Mouse (Mus musculus) midbrain, embryonic 14.5 days (tissue): Measurements from ENCODE around the gene Lsg1. TPM values are rescaled to one million over a fixed set of nuclear protein-coding genes. Genes with fewer than 3 reads are reported as not detected.

Source experiments
- ATAC-seq: fragments of 200-750 bp; cut with Nextera tagmentation; 2 replicates; pipeline ENCODE4 v1.8.0; 2017; ENCODE audit warnings: moderate number of reproducible peaks, moderate library complexity; ENCODE audit not compliant: low FRiP score, low TSS enrichment
- DNase-seq: peaks from one replicate; pipeline ENCODE4 v3.0.0-alpha.2; 2015
- H3K27ac ChIP-seq: fragments of 300-500 bp; sonication (generic); replicated peaks from 2 replicates; pipeline ENCODE4 v1.5.1; 2014; ENCODE audit warnings: mild to moderate bottlenecking, low read depth, low read length, moderate library complexity
- H3K27me3 ChIP-seq: fragments of 300-500 bp; sonication (generic); 2 replicates; pipeline ENCODE4 v1.6.1; 2014; ENCODE audit warnings: low read length, control low read depth, mixed read lengths; ENCODE audit not compliant: control insufficient read depth, insufficient read depth
- H3K36me3 ChIP-seq: fragments of 300-500 bp; sonication (generic); 2 replicates; pipeline ENCODE4 v1.6.1; 2014; ENCODE audit warnings: low read length, control low read depth; ENCODE audit not compliant: control insufficient read depth, insufficient read depth
- H3K4me1 ChIP-seq: fragments of 300-500 bp; sonication (generic); 2 replicates; pipeline ENCODE4 v1.6.1; 2014; ENCODE audit warnings: mild to moderate bottlenecking, antibody characterized with exemption, low read length, control low read depth; ENCODE audit not compliant: control insufficient read depth, insufficient read depth
- H3K4me2 ChIP-seq: fragments of 300-500 bp; sonication (generic); 2 replicates; pipeline ENCODE4 v1.6.1; 2014; ENCODE audit warnings: mild to moderate bottlenecking, low read length, moderate library complexity
- H3K4me3 ChIP-seq: fragments of 300-500 bp; sonication (generic); replicated peaks from 2 replicates; pipeline ENCODE4 v1.5.1; 2014; ENCODE audit warnings: low read depth, low read length
- H3K9ac ChIP-seq: fragments of 300-500 bp; sonication (generic); replicated peaks from 2 replicates; pipeline ENCODE4 v1.6.1; 2014; ENCODE audit warnings: mild to moderate bottlenecking, low read length, moderate library complexity
- H3K9me3 ChIP-seq: fragments of 300-500 bp; sonication (generic); 2 replicates; pipeline ENCODE4 v1.6.1; 2016; ENCODE audit warnings: low read length, control low read depth, mixed read lengths; ENCODE audit not compliant: control insufficient read depth
- WGBS: fragments of 180-500 bp; shearing (Covaris S2); extraction: QIAGEN DNeasy Blood & Tissue Kit; methylation state at CpG from one replicate; pipeline ENCODE4 v1.1.7; 2014; 5-methylcytosine and 5-hydroxymethylcytosine counted together
- polyA plus RNA-seq: library from polyadenylated mRNA; unstranded; fragments of >200 nt; fragmentation: Nextera tagmentation; extraction: Ambion mirVana; gene quantifications from 2 replicates; pipeline ENCODE4 v1.2.1, GENCODE M21; 2014

Gene Lsg1
- polyA plus RNA-seq, 1 experiment from 2014 or later, result 55.0 TPM

- ATAC-seq, result no peak
- H3K4me3 ChIP-seq, result peak overlapping the region; percentile 86
- H3K27me3 ChIP-seq, result no peaks in the 10 kb centered on the region
- peak overlapping the region; percentile 89 for H3K27ac ChIP-seq
- no peaks in the 10 kb centered on the region for H3K9me3 ChIP-seq
- no peak for DNase-seq
- H3K36me3 ChIP-seq, result peaks cover 26% of the 10 kb centered on the region
- H3K9ac ChIP-seq, result peak overlapping the region; percentile 97
- H3K4me1 ChIP-seq, result peaks cover 19% of the 10 kb centered on the region
- 79% methylated on average over 7 of the region's 7 CpGs for WGBS
- H3K4me2 ChIP-seq, result peak overlapping the region; percentile 59
Measured at GRCm38 (mm10) chr16:30549516-30549915, 37.9 kb downstream of the Lsg1 start.

GRCm38 (mm10) chr16:30548291-30548690 lies 39.1 kb downstream of the Lsg1 start:
- no peak for ATAC-seq
- 93% methylated on average over 5 of the region's 5 CpGs for WGBS

GRCm38 (mm10) chr16:30544693-30545092 lies 42.7 kb downstream of the Lsg1 start:
- ATAC-seq (no peak), DNase-seq (no peak)
- H3K9me3 ChIP-seq, result no peaks in the 10 kb centered on the region
- H3K9ac ChIP-seq, result no peak overlapping the region
- WGBS, result 90% methylated on average over 4 of the region's 4 CpGs
- no peaks in the 10 kb centered on the region for H3K27me3 ChIP-seq
- no peak overlapping the region for H3K4me2 ChIP-seq
- H3K4me1 ChIP-seq, result peaks cover 17% of the 10 kb centered on the region
- H3K4me3 ChIP-seq, result no peak overlapping the region
- peaks cover 53% of the 10 kb centered on the region for H3K36me3 ChIP-seq
- no peak overlapping the region for H3K27ac ChIP-seq

More at GRCm38 (mm10) chr16:30548291-30548690, 39.1 kb downstream of the Lsg1 start:
- Histone ChIP-seq H3K4me1 (peaks cover 19% of the 10 kb centered on the region), H3K9me3 (no peaks in the 10 kb centered on the region), H3K4me2 (peak overlapping the region; percentile 59), H3K9ac (peak overlapping the region; percentile 97; the same call in 1 of the 2 replicates), H3K27ac (no peak overlapping the region), H3K27me3 (no peaks in the 10 kb centered on the region), H3K36me3 (peaks cover 33% of the 10 kb centered on the region), H3K4me3 (peak overlapping the region; percentile 86; the same call in 1 of the 2 replicates)
- no peak for DNase-seq

GRCm38 (mm10) chr16:30543386-30543785 lies 44.0 kb downstream of the Lsg1 start:
- ATAC-seq (no peak), DNase-seq (no peak)
- Histone ChIP-seq H3K4me1 (peaks cover 4% of the 10 kb centered on the region; the same call in 1 of the 2 replicates), H3K4me3 (no peak overlapping the region), H3K9me3 (no peaks in the 10 kb centered on the region), H3K9ac (no peak overlapping the region), H3K4me2 (no peak overlapping the region), H3K27ac (no peak overlapping the region), H3K27me3 (no peaks in the 10 kb centered on the region), H3K36me3 (peaks cover 61% of the 10 kb centered on the region)
- 89% methylated on average over 9 of the region's 9 CpGs for WGBS

- ATAC-seq (no peak), DNase-seq (no peak)
- Histone ChIP-seq H3K36me3 (peaks cover 63% of the 10 kb centered on the region), H3K4me1 (no peaks in the 10 kb centered on the region), H3K4me3 (no peak overlapping the region), H3K9me3 (no peaks in the 10 kb centered on the region), H3K4me2 (no peak overlapping the region), H3K27ac (no peak overlapping the region), H3K9ac (no peak overlapping the region), H3K27me3 (no peaks in the 10 kb centered on the region)
- 88% methylated on average over 6 of the region's 6 CpGs for WGBS
Measured at GRCm38 (mm10) chr16:30542826-30543225, 44.6 kb downstream of the Lsg1 start.

- H3K9me3 ChIP-seq, result no peaks in the 10 kb centered on the region
- H3K27ac ChIP-seq, result no peak overlapping the region
- ATAC-seq (no peak), DNase-seq (no peak)
- no peak overlapping the region for H3K9ac ChIP-seq
- 71% methylated on average over 20 of the region's 20 CpGs for WGBS
- H3K36me3 ChIP-seq, result peaks cover 61% of the 10 kb centered on the region
- no peaks in the 10 kb centered on the region for H3K4me1 ChIP-seq
- peak overlapping the region; percentile 17; the same call in 1 of the 2 replicates for H3K4me2 ChIP-seq
- H3K27me3 ChIP-seq, result no peaks in the 10 kb centered on the region
- H3K4me3 ChIP-seq, result no peak overlapping the region
Measured at GRCm38 (mm10) chr16:30540107-30541001, 47.0 kb downstream of the Lsg1 start.

GRCm38 (mm10) chr16:30539433-30539832 lies 48.0 kb downstream of the Lsg1 start:
- Histone ChIP-seq H3K4me3 (no peak overlapping the region), H3K27me3 (no peaks in the 10 kb centered on the region), H3K4me1 (no peaks in the 10 kb centered on the region), H3K4me2 (no peak overlapping the region), H3K9me3 (no peaks in the 10 kb centered on the region), H3K27ac (no peak overlapping the region), H3K36me3 (peaks cover 60% of the 10 kb centered on the region), H3K9ac (no peak overlapping the region)
- ATAC-seq, result 0 out of 2 replicates have a peak, but pooled peaks have one; percentile 43
- WGBS, result 25% methylated on average over 10 of the region's 10 CpGs
- DNase-seq, result peak; percentile 72

- H3K4me2 ChIP-seq, result no peak overlapping the region
- H3K4me1 ChIP-seq, result no peaks in the 10 kb centered on the region
- no peak for ATAC-seq
- H3K36me3 ChIP-seq, result peaks cover 47% of the 10 kb centered on the region
- no peaks in the 10 kb centered on the region for H3K27me3 ChIP-seq
- H3K4me3 ChIP-seq, result no peak overlapping the region
- no peaks in the 10 kb centered on the region for H3K9me3 ChIP-seq
- DNase-seq, result no peak
- no peak overlapping the region for H3K9ac ChIP-seq
- 84% methylated on average over 1 of the region's 1 CpGs for WGBS
- no peak overlapping the region for H3K27ac ChIP-seq
Measured at GRCm38 (mm10) chr16:30535075-30535474, 52.3 kb downstream of the Lsg1 start.

- no peak overlapping the region for H3K4me3 ChIP-seq
- H3K4me1 ChIP-seq, result no peaks in the 10 kb centered on the region
- no peak overlapping the region for H3K4me2 ChIP-seq
- 76% methylated on average over 4 of the region's 4 CpGs for WGBS
- H3K36me3 ChIP-seq, result peaks cover 55% of the 10 kb centered on the region
- no peak overlapping the region for H3K9ac ChIP-seq
- ATAC-seq, result no peak
- no peaks in the 10 kb centered on the region for H3K9me3 ChIP-seq
- H3K27me3 ChIP-seq, result no peaks in the 10 kb centered on the region
- H3K27ac ChIP-seq, result no peak overlapping the region
- no peak for DNase-seq
Measured at GRCm38 (mm10) chr16:30533592-30533991, 53.8 kb downstream of the Lsg1 start.
